Mouse (Mus musculus) lung, postnatal 0 days (tissue): Measurements from ENCODE around the gene Gale. TPM values are rescaled to one million over a fixed set of nuclear protein-coding genes. Genes with fewer than 3 reads are reported as not detected.

Experiments used
- ATAC-seq: fragments of 200-750 bp; cut with Nextera tagmentation; 2 replicates; pipeline ENCODE4 v1.8.0; 2017; ENCODE audit warnings: moderate library complexity
- DNase-seq: peaks from one replicate; pipeline ENCODE4 v3.0.0-alpha.2; 2016; ENCODE audit warnings: low spot score
- H3K27ac ChIP-seq: fragments of 300-500 bp; sonication (generic); 2 replicates; pipeline ENCODE4 v1.5.1; 2014; ENCODE audit warnings: antibody characterized with exemption, mild to moderate bottlenecking, low read length, mixed read lengths
- H3K27me3 ChIP-seq: fragments of 300-500 bp; sonication (generic); replicated peaks from 2 replicates; pipeline ENCODE4 v1.6.1; 2014; ENCODE audit warnings: low read length, mixed read lengths; ENCODE audit not compliant: insufficient read depth
- H3K36me3 ChIP-seq: fragments of 300-500 bp; sonication (generic); 2 replicates; pipeline ENCODE4 v1.6.1; 2014; ENCODE audit warnings: low read length, mixed read lengths; ENCODE audit not compliant: insufficient read depth
- H3K4me1 ChIP-seq: fragments of 300-500 bp; sonication (generic); 2 replicates; pipeline ENCODE4 v1.6.1; 2014; ENCODE audit warnings: antibody characterized with exemption, low read depth, low read length, mixed read lengths; ENCODE audit not compliant: insufficient read depth
- H3K4me2 ChIP-seq: fragments of 300-500 bp; sonication (generic); replicated peaks from 2 replicates; pipeline ENCODE4 v1.6.1; 2014; ENCODE audit warnings: low read depth, mild to moderate bottlenecking, low read length, moderate library complexity, mixed read lengths
- H3K4me3 ChIP-seq: fragments of 300-500 bp; sonication (generic); 2 replicates; pipeline ENCODE4 v1.5.1; 2014; ENCODE audit warnings: low read depth, low read length
- H3K9ac ChIP-seq: fragments of 300-500 bp; sonication (generic); replicated peaks from 2 replicates; pipeline ENCODE4 v1.6.1; 2014; ENCODE audit warnings: low read depth, mild to moderate bottlenecking
- H3K9me3 ChIP-seq: fragments of 300-500 bp; sonication (generic); 2 replicates; pipeline ENCODE4 v1.6.1; 2016; ENCODE audit warnings: low read length, mixed read lengths
- CTCF ChIP-seq: IDR thresholded peaks from 2 replicates; pipeline ENCODE4 v1.5.1; 2016; ENCODE audit warnings: antibody characterized with exemption, mild to moderate bottlenecking
- EP300 ChIP-seq: IDR thresholded peaks from 2 replicates; pipeline ENCODE4 v1.6.1; 2016; ENCODE audit warnings: antibody characterized with exemption, mild to moderate bottlenecking, control low read depth
- WGBS: fragments of 180-500 bp; shearing (Covaris S2); extraction: QIAGEN DNeasy Blood & Tissue Kit; methylation state at CpG from one replicate; pipeline ENCODE4 v1.1.7; 2014; 5-methylcytosine and 5-hydroxymethylcytosine counted together
- polyA plus RNA-seq: library from polyadenylated mRNA; unstranded; fragments of >200 nt; fragmentation: Nextera tagmentation; extraction: Ambion mirVana; gene quantifications from 2 replicates; pipeline ENCODE4 v1.2.1, GENCODE M21; 2015

Gene Gale
- 37.0 and 40.5 TPM in 2 replicates for polyA plus RNA-seq

DNA sequence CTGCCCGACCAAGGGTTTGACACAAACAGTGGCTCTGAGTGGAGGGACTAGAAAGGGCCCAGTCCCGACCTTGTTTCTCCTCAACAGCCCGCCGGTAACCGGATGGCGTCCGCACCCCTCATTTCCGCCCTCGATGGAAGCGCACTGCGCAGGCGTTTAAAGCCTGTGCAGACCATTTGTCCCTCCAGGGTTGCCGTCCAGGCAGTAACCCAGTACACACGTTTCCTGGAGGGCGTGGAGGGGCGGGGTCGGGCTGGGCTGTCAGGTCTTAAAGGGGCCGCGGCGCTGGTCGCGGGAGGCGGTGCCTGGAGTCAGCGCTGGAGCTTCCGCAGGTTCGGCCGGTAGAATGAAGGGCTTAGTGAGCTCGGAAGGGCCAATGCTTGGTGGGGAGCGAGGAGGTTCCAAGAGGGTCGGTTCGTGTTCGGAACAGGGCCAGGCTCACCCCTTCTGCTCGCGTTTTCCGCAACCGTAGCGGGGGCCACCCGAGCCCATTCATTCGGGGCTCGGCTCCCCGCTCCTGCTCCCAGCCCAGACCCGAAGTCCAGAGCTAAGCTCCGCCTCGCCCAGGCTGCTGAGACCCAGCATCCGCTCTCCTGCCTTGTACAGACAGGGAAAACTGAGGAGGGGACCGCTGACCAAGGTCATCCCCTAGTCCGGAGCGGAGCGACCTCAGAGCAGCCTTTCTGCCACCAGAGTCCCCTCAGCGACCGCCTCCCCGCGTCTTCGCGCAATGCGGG, at the start of gene Gale:
TSS of gene Gale (plus strand) at position 271 of the 737 bp plus-strand sequence.
- Histone ChIP-seq H3K4me3 (peak within 1 kb of the TSS; percentile 66), H3K9me3 (no peaks in the 10 kb centered on the region), H3K9ac (peak within 1 kb of the TSS; percentile 78), H3K27ac (peak within 1 kb of the TSS; percentile 97), H3K27me3 (no peaks in the 10 kb centered on the region), H3K4me1 (no peaks in the 10 kb centered on the region), H3K36me3 (peaks cover 20% of the 10 kb centered on the region), H3K4me2 (peak within 1 kb of the TSS; percentile 98)
- ATAC-seq (peak; percentile 93), DNase-seq (peak; percentile 98)
- WGBS, result 0% methylated on average over 56 of the region's 56 CpGs
- TF ChIP-seq CTCF (no peak), EP300 (peak; percentile 83)

DNA sequence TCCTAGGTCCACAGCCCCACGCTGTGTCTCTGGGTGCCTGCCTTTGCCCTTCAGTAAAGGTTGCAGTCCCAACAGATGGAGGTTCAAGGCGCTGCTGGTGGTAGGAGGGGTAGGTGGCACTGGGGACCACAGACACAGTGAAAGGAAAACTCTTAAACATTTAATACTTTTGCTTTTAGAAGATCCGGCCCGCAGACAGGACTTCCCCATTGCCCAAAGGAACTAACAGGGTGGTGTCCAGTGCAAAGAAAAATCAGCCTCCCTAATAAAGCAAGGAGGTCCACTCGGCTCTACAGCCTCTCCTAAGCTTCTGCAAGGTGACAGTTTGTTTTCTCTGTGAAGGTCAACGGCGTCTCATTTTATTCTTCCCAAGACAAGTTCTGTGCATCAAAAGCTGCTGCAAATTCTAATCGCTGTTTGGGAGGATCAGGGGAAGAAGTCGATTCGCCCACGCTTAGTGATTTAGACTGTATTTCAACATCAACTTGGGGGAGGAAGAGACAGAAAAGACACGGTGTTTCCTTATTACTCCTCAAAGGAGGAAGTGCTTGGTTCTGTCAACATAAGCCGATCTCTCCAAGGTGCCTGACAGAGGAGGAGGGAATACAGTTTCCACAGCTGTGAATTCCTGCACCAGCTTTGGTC, 44.8 kb upstream of the Gale start:
- WGBS, result 60% methylated on average over 13 of the region's 13 CpGs
- no peak overlapping the region for H3K9ac ChIP-seq
- H3K36me3 ChIP-seq, result no peaks in the 10 kb centered on the region
- no peaks in the 10 kb centered on the region for H3K27me3 ChIP-seq
- peak; percentile 69 for DNase-seq
- peaks cover 4% of the 10 kb centered on the region; the same call in 1 of the 2 replicates for H3K4me1 ChIP-seq
- TF ChIP-seq CTCF (no peak), EP300 (no peak)
- peak overlapping the region; percentile 32; the same call in 1 of the 2 replicates for H3K27ac ChIP-seq
- no peak overlapping the region for H3K4me3 ChIP-seq
- no peak overlapping the region for H3K4me2 ChIP-seq
- no peaks in the 10 kb centered on the region for H3K9me3 ChIP-seq
- no peak for ATAC-seq

- no peaks in the 10 kb centered on the region for H3K9me3 ChIP-seq
- H3K4me1 ChIP-seq, result peaks cover 4% of the 10 kb centered on the region; the same call in 1 of the 2 replicates
- peak overlapping the region; percentile 20; the same call in 1 of the 2 replicates for H3K27ac ChIP-seq
- no peaks in the 10 kb centered on the region for H3K27me3 ChIP-seq
- no peak for DNase-seq
- no peak for TF ChIP-seq EP300
- no peak for TF ChIP-seq CTCF
- no peak overlapping the region for H3K9ac ChIP-seq
- H3K36me3 ChIP-seq, result no peaks in the 10 kb centered on the region
- no peak overlapping the region for H3K4me3 ChIP-seq
- H3K4me2 ChIP-seq, result no peak overlapping the region
- no peak for ATAC-seq
- WGBS, result 68% methylated on average over 3 of the region's 3 CpGs
Observed at GRCm38 (mm10) chr4:135919280-135919639, 44.3 kb upstream of the Gale start.

GRCm38 (mm10) chr4:135920304-135921241, 43.0 kb upstream of the Gale start, which contains the start of gene Fuca1:
Gene Fuca1 (plus strand): TSS chr4:135920735.
- peaks cover 4% of the 10 kb centered on the region; the same call in 1 of the 2 replicates for H3K4me1 ChIP-seq
- H3K9ac ChIP-seq, result peak within 1 kb of the TSS; percentile 59
- H3K4me2 ChIP-seq, result peak within 1 kb of the TSS; percentile 93
- peak; percentile 98 for DNase-seq
- H3K27me3 ChIP-seq, result no peaks in the 10 kb centered on the region
- peak; percentile 29; the same call in 1 of the 2 replicates for TF ChIP-seq EP300
- TF ChIP-seq CTCF, result peak; percentile 76
- H3K36me3 ChIP-seq, result 0 out of 2 replicates have a peak, but pooled peaks cover 3% of the 10 kb centered on the region
- peak; percentile 96 for ATAC-seq
- no peaks in the 10 kb centered on the region for H3K9me3 ChIP-seq
- H3K27ac ChIP-seq, result peak within 1 kb of the TSS; percentile 63
- peak within 1 kb of the TSS; percentile 80 for H3K4me3 ChIP-seq
- 1% methylated on average over 59 of the region's 60 CpGs for WGBS

- no peaks in the 10 kb centered on the region for H3K9me3 ChIP-seq
- TF ChIP-seq EP300 (no peak), CTCF (no peak)
- peak overlapping the region; percentile 63 for H3K27ac ChIP-seq
- peaks cover 10% of the 10 kb centered on the region; the same call in 1 of the 2 replicates for H3K36me3 ChIP-seq
- no peaks in the 10 kb centered on the region for H3K27me3 ChIP-seq
- peak overlapping the region; percentile 80 for H3K4me3 ChIP-seq
- DNase-seq, result peak; percentile 57
- no peak for ATAC-seq
- H3K9ac ChIP-seq, result peak overlapping the region; percentile 59
- peaks cover 4% of the 10 kb centered on the region; the same call in 1 of the 2 replicates for H3K4me1 ChIP-seq
- 2% methylated on average over 26 of the region's 26 CpGs for WGBS
- H3K4me2 ChIP-seq, result peak overlapping the region; percentile 93
Observed at GRCm38 (mm10) chr4:135921257-135922120, 42.0 kb upstream of the Gale start.
